Mouse (Mus musculus): ENCODE measurements around the gene Enkur. TPM values are rescaled to one million over a fixed set of nuclear protein-coding genes. Genes with fewer than 3 reads are reported as not detected.

Enkur gene
- polyA plus RNA-seq (2012; ENCODE audit: low replicate concordance): 0.19 TPM in 1 of 2 replicates, not detected in the other

GRCm38 (mm10) chr2:21204912-21205830, at the start of gene Enkur, which contains the start of gene Thnsl1:
Gene Enkur, minus strand, starts transcription at chr2:21205365.
Gene Thnsl1, plus strand, starts transcription at chr2:21205724.

Other genes starting within 250 kb of the Enkur start
- 8.3 and 13.7 TPM in 2 replicates for gene Arhgap21, start 236.5 kb downstream of the Enkur start, polyA plus RNA-seq (2012; ENCODE audit: low replicate concordance)
- 0.83 TPM in 1 of 2 replicates, not detected in the other for gene Thnsl1, start 359 bp upstream of the Enkur start, polyA plus RNA-seq (2012; ENCODE audit: low replicate concordance)
- not detected in 2 replicates for gene Gpr158, start 162.2 kb upstream of the Enkur start, polyA plus RNA-seq (2012; ENCODE audit: low replicate concordance)

Data from hematopoietic multipotent progenitor cell, adult 10-12 weeks (in vitro differentiated cells).